Mouse (Mus musculus) fat pad, adult 2 months (tissue): Measurements from ENCODE around the gene Cyb5rl.

ENCODE experiments used
- DNase-seq: peaks from one replicate; pipeline ENCODE4 v3.0.0-alpha.2; 2011; ENCODE audit warnings: low read depth, low spot score; ENCODE audit errors: extremely low read depth

Gene Cyb5rl

GRCm38 (mm10) chr4:107058781-107059180 lies 8.0 kb upstream of the Cyb5rl start:
- DNase-seq = no peak

DNA sequence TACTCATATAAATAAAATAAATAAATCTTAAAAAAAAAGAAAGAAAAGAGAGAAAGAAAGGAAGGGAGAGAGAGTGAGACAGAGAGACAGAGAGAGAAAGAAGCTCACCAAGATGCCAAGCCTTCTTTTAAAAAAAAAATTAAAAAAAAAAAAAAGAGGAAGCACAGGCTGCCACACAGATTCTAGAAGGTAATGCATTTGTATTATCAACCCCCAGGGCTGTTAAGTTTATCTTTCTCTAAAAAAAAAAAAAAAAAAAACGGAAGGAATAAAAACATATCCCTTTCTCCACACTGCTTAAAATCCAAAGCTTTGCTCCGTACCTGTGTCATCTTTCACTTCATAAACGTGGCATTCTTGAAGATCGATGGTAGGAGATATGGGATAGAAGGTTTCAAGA lies 5.2 kb upstream of the Cyb5rl start:
- no peak for DNase-seq

DNA sequence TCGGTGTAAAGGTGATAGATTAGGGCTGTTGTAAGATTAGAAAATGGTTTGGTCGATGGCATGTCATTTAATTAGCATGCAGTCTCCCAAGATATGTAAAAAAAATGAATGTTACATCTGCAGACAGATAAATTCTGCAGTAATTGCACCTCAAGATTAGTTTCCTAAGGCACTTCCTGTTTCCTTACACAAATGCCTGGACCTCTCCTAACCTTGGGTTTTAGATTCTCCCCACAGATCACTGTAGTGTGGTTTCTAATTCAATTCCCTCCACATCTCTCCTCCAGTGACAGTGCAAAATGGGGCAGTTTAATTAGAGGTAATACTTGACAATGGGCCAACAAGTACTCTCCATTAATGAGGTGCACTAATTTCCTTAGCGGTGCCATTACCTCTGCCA lies 3.6 kb upstream of the Cyb5rl start:
- no peak for DNase-seq

DNA sequence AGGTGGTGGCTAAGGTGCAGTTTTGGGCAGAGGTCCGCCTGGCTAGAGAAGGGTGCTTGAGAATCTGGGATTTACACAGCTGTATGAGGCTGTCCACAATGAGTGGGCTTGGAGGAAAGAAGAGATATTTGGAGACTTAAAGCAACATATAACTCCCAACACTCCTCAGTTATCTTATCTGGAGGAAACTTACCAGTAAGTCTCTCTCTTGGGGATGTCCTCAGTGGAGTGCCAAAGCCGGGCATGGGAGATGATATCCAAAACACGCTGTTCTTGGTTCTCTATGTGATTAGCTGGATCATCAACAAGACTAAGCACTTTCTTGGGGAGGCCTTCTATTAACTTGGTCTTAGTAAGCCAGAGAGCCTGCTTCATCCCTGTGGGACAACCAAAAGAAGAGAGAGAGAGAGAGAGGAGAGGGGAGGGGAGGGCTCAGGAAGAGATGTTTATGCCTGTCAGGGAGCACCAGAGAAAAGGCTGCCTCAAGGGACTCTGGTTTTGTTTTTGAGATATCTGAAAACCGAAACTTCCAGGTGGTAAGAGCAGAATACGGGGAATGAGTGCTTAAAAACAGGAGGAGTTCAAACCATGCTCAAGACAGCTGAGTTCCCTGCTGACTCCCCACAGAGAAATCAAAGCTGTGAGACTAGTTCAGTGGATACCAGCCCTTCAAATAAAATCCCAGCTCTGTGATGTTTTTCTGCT lies 2.2 kb upstream of the Cyb5rl start:
- DNase-seq = no peak

- DNase-seq = no peak
These were observed 508 bp downstream of the Cyb5rl start for GRCm38 (mm10) chr4:107067151-107067840.

DNA sequence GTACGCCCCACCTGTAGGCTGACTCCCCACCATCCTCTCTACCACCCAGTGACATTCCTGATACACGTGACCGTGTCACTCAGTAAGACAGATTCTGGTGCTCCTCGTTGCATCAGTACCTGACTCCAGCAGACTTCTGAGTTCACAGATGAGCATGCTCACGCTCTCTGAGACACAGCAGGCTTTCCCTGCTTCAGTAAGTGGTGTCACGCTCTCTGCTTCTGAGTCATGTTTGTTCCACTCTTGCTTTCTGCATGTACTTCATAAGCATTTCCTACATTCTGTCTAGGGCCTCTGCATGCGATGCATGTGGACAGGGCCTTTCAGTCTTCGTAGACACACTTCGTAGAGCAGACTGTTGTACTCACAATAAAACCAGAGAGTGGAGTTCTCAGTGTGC lies 5.6 kb downstream of the Cyb5rl start:
- DNase-seq = no peak

GRCm38 (mm10) chr4:107075456-107075855 lies 8.7 kb downstream of the Cyb5rl start:
- DNase-seq = no peak

DNA sequence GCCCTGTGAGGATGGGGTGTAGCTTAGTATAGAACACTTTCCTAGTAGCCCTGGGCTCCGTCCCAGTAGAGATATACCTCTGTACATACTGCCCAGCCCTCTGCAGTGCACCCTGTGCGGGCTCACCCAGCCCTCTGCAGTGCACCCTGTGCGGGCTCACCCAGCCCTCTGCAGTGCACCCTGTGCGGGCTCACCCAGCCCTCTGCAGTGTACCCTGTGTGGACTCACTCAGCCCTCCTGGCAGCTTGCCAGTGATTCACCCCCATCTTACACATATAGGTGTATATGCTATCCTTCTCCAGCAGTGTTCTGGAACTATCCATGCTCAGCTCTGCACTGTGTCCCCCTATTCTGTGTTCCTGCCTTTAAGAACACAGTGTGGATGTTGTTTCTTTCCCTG lies 12.1 kb downstream of the Cyb5rl start:
- no peak for DNase-seq

DNA sequence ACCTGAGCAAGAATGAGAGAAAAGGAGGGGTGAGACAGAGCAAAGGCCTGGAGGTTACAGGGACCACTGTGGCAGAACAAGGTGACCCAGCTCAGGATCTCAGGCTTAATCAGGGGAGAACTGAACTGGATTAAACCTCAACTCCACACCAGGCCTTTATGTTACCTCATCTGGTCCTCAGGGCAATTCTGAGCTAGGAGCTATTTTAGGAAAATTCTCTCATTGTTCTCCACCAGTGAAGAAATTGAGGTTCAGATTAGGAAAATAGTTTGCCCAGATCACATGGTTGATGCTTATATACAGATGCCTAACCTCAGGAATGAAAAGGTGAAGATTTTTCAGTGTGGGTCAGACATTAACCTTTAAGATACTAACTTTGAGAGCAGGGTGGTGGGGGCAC lies 12.9 kb downstream of the Cyb5rl start:
- DNase-seq = no peak

DNA sequence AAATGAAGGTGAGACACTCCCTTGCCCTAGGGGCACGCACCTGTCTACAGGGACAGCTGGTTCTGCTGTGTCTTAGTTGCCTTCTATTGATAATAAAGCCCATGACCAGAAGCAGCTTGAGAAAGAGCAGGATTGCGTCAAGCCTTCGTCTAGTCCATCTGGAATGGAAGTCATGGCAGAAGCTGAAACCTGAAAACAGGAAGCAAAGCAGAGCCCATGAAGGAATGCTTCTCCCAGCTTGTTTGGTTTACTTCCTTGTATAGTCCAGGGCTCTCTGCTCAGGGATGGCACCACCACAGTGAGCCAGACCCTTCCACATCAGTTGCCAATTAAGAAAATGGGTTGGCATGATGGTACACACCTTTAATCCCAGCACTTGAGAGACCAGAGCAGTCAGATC lies 15.4 kb downstream of the Cyb5rl start:
- DNase-seq = peak; percentile 45

- no peak for DNase-seq
These were observed 16.3 kb downstream of the Cyb5rl start for GRCm38 (mm10) chr4:107083126-107083525.

- DNase-seq = no peak
These were observed 17.6 kb downstream of the Cyb5rl start for GRCm38 (mm10) chr4:107084343-107084742.

DNA sequence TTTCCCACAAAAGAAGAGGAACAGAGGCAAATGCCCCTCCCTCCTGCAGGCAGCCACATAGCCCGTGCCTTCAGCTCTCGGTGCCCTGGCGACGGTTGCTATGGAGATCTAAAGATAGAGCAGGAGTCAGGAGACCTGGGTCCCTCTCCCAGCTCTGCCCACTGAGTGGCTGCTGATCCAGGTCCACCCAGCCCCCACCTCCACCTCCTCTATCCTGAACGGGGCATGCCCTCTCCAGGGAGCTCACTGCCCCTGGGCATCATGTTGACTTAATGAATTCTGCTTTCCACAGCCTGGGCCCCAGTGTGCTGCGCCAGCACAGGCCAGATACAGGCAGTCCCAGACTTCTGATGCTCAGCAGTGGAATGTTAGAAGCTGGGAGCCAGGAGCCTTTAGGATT lies 18.1 kb downstream of the Cyb5rl start:
- DNase-seq = no peak

DNA sequence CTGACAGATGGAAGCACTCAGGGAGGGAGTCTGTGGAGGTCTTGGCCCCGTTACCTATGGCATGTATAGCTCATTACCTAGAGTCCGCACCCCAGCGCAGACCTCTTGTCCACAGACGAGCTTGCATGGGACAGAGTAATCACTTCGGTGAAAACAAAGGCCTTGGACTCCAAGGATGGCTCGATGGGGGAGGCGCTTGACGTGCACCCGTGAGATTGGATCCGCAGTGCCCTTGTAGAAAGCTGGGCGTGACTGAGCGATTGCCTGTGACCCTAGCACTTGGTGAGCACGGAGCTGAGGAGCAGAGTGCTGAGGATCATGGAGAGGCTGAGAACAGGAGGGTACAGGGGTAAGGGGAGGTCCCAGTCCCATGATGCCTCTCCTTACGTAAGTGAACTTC lies 24.9 kb downstream of the Cyb5rl start:
- DNase-seq = no peak

DNA sequence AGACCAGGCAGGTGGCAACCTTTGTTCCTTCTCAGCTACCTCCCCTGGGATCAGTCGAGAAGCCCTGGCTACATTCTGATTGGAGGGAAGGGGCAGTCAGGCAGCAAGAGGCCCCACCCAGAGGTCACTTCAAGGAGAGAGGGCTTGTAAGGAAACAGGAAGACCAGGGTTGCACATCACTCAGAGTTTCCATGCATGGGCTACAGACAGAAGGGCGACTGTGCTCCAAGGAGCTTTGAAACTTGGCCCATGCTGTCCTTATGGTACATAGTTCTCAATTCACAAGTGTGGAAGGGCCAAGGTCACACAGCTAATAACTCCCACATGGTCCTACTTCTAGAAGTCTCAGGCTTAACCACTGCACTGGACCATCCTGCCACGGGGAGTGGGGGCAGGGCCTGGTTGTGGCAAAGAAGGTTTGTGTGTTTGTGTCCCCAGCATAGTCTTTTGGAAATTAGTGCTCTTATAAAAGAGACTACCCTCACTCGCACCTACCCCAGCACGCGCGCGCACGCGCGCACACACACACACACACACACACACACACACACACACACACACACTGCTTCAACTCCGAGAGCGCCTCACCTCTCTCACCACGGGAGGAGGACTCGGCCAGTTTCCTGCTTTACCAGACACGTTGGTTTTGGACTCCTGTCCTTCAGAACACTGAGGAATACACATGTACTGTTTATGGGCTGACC lies 27.8 kb downstream of the Cyb5rl start:
- DNase-seq = no peak

DNA sequence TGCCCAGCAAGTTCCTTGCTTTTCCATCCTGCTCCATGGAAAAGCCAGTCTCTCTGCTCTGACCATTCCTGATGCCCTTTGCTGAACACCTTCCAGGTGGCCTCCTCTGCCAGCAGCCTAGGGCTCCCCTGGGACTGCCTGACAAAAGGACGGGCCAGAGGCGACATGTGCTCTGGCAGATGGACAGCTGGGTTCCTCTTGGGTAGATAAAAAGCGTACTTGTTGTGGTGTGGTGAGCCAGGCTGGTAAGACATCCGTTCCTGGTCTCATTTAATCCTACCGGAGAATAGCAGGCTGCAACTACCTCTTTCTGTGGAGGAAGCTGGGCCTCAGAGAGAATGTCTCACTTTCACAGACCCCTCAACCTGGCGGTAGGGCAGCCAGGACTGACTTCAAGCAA lies 29.3 kb downstream of the Cyb5rl start:
- DNase-seq = peak; percentile 42

DNA sequence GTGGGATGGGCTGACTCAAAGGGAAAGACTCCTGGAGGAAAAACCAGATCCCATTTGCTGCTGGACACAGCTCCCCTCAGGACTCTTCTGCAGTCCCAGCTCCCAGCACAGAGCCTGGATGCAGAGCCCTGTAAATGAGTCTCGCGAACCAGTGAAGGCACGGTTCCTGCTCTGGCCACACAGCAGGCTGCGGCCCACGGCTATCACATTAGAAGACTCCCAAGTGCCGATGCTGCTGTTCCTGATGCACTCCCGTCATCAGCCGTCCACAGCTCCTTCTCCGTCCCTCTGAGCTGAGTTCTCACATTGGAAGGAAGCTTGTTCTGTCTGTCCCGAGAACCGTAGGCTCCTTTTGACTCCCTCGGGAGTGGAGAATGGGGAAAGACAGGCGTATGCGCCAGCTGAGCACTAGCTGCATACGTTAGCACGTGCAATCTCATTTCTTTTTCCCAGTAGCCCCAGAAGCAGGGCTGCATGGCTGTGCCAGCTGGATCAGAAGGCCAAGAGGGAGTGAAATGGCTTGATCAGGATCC lies 30.1 kb downstream of the Cyb5rl start, which contains the start of gene Cdcp2:
TSS of gene Cdcp2 (plus strand) at position 51 of the 533 bp plus-strand sequence.
- DNase-seq = no peak

DNA sequence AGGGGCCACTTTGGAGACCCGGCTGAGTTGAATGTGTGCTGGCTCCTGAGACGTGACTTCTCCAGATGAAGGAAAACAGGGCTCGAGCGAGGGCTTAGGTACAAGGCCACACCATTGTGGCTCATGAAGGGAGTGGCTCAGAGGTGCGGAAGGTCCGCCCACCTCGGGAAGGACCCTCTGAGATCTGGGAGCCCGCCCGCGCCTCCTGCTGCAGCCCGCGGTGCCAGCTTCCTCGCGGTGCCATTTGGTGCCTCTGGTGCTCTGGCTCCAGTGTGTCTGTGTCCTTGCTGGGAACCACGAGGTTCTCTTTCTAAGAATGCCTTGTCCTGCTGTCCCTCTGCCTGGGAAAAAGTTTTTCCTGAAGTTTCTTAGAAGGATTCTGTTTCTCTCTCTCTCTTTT lies 31.1 kb downstream of the Cyb5rl start:
- DNase-seq = no peak

GRCm38 (mm10) chr4:107098375-107098774 lies 31.6 kb downstream of the Cyb5rl start:
- DNase-seq = no peak

DNA sequence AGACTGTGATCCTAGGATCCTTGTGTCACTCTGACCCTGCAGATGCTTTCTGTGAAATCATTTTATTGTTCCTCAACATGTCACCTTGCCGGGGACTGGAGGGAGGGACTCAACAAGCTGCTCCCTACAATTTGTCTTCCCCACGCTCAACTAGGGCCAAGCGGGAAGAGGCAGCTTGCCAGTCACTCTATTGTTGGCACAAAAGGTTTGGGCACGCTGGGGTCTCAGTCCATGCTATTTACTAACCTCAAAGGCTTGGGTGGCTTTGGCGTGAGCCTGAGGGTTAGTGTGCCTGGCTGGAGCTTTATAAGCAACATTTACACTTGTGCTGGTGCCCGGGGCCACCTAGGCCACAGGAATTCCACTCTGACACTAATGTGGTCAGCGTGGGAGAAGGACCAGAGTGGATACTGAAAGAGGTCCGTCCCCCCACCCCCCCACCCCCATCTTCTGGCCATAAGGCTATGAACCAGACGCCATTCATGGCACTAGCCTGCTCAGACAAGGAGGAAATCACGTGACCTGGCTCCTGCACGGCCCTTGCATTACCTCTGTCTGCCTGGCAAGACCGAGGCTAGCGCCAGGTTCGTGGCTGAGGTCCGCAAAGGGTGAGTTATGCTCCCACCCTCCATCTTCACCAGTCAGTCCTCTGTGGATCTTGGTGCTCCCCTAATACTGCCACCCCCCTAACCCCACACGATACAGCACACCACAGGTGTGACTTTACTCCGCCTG lies 32.2 kb downstream of the Cyb5rl start:
- DNase-seq = no peak

DNA sequence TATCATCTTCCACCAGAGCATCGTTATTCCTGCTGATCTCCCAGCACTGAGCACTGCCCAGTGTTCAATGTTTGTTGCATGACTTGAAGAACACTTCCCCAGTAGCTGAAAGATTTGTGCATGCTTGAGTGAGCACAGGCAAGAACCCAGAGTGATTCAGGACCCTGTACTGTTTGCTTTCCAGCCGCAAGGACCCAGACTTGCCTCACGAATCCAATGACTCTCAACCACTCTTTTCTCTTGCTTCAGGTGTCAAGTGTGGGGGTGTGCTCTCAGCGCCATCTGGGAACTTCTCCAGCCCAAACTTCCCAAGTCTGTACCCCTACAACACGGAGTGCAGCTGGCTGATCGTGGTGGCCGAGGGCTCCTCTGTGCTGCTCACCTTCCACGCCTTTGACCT lies 35.4 kb downstream of the Cyb5rl start:
- no peak for DNase-seq
